Comparison of ENCODE assay signal across 7 mouse cellular contexts in genomic region chr15:79328058-79328938, GRCm38 (mm10). TPM values are rescaled to one million over a fixed set of nuclear protein-coding genes. Genes with fewer than 3 reads are reported as not detected.
DNase-seq lines count a peak whose midpoint lies in the region; ATAC-seq and TF ChIP-seq lines count a peak whose summit lies in the region.

Pla2g6 (minus strand) TSS chr15:79328390.

- TF ChIP-seq CTCF in intestine, postnatal 0 days (IDR thresholded peaks at IDR 0.05; ENCODE audit: low read depth) = 0 out of 2 replicates have a peak, but pooled peaks have one; percentile 30
- TF ChIP-seq CTCF in small intestine, adult 2 months (IDR thresholded peaks at IDR 0.05; ENCODE audit: extremely low read depth, insufficient read length, insufficient replicate concordance, low read depth, low read length) = no peak

- H3K36me3 ChIP-seq in embryonic facial prominence, embryonic 10.5 days (replicated peaks) = no peaks in the 10 kb centered on the region
- H3K36me3 ChIP-seq in intestine, postnatal 0 days (ENCODE audit: control insufficient read depth, insufficient read depth) = no peaks in the 10 kb centered on the region
- H3K36me3 ChIP-seq in midbrain, embryonic 12.5 days = no peaks in the 10 kb centered on the region
- no peaks in the 10 kb centered on the region for H3K36me3 ChIP-seq in small intestine, adult 2 months (ENCODE audit: control insufficient read depth, insufficient read depth, low read length)

- H3K27me3 ChIP-seq in embryonic facial prominence, embryonic 10.5 days (replicated peaks; ENCODE audit: low read depth, poor library complexity, severe bottlenecking) = no peaks in the 10 kb centered on the region
- H3K27me3 ChIP-seq in intestine, postnatal 0 days (replicated peaks; ENCODE audit: control insufficient read depth, insufficient read depth, low read length) = no peaks in the 10 kb centered on the region
- H3K27me3 ChIP-seq in midbrain, embryonic 12.5 days = no peaks in the 10 kb centered on the region
- H3K27me3 ChIP-seq in small intestine, adult 2 months (ENCODE audit: control insufficient read depth, insufficient read depth, low read length) = no peaks in the 10 kb centered on the region

- intact Hi-C loops in left cerebral cortex, postnatal 4 days (cut with DNase I) = no loop called here

- TF ChIP-seq POLR2A in small intestine, adult 2 months (IDR thresholded peaks at IDR 0.05; ENCODE audit: low read depth, low read length) = no peak

- peaks cover 45% of the 10 kb centered on the region for H3K4me1 ChIP-seq in embryonic facial prominence, embryonic 10.5 days
- H3K4me1 ChIP-seq in intestine, postnatal 0 days (replicated peaks; ENCODE audit: control insufficient read depth, insufficient read depth, low read length) = peaks cover 18% of the 10 kb centered on the region
- peaks cover 25% of the 10 kb centered on the region for H3K4me1 ChIP-seq in midbrain, embryonic 12.5 days
- peaks cover 30% of the 10 kb centered on the region for H3K4me1 ChIP-seq in small intestine, adult 2 months (ENCODE audit: control insufficient read depth, insufficient read depth, insufficient read length, low read length)

- peak within 1 kb of the TSS; percentile 90 for H3K27ac ChIP-seq in embryonic facial prominence, embryonic 10.5 days (replicated peaks)
- H3K27ac ChIP-seq in intestine, postnatal 0 days (ENCODE audit: low read depth, low read length) = peak within 1 kb of the TSS; percentile 96
- peak within 1 kb of the TSS; percentile 82 for H3K27ac ChIP-seq in midbrain, embryonic 12.5 days (replicated peaks)
- H3K27ac ChIP-seq in small intestine, adult 2 months (ENCODE audit: insufficient read depth, low read depth, low read length) = peak within 1 kb of the TSS; percentile 95

- H3K9me3 ChIP-seq in embryonic facial prominence, embryonic 10.5 days = no peaks in the 10 kb centered on the region
- H3K9me3 ChIP-seq in intestine, postnatal 0 days (ENCODE audit: control insufficient read depth) = no peaks in the 10 kb centered on the region
- H3K9me3 ChIP-seq in midbrain, embryonic 12.5 days = no peaks in the 10 kb centered on the region

- peak within 1 kb of the TSS; percentile 72 for H3K9ac ChIP-seq in intestine, postnatal 0 days (ENCODE audit: low read depth, low read length)
- H3K9ac ChIP-seq in midbrain, embryonic 12.5 days (replicated peaks) = peak within 1 kb of the TSS; percentile 65

- peak within 1 kb of the TSS; percentile 70 for H3K4me3 ChIP-seq in embryonic facial prominence, embryonic 10.5 days
- H3K4me3 ChIP-seq in intestine, postnatal 0 days (ENCODE audit: low read depth, low read length) = peak within 1 kb of the TSS; percentile 58
- H3K4me3 ChIP-seq in midbrain, embryonic 12.5 days = peak within 1 kb of the TSS; percentile 56
- peak within 1 kb of the TSS; percentile 75 for H3K4me3 ChIP-seq in small intestine, adult 2 months (ENCODE audit: low read depth, low read length)

- WGBS in embryonic facial prominence, embryonic 10.5 days = 4% methylated on average over 46 of the region's 46 CpGs
- WGBS in intestine, postnatal 0 days = 1% methylated on average over 46 of the region's 46 CpGs
- 4% methylated on average over 46 of the region's 46 CpGs for WGBS in midbrain, embryonic 12.5 days
- WGBS in small intestine, adult 2 months = under 1% methylated on average over 46 of the region's 46 CpGs

- peak; percentile 99 for DNase-seq in adrenal gland, postnatal 10 days
- DNase-seq in embryonic facial prominence, embryonic 10.5 days (ENCODE audit: low spot score) = peak; percentile 100
- no peak for DNase-seq in gonadal fat pad, adult 2 months (ENCODE audit: low read depth)
- DNase-seq in left cerebral cortex, postnatal 4 days = peak; percentile 100

- peak within 1 kb of the TSS; percentile 87 for H3K4me2 ChIP-seq in intestine, postnatal 0 days (replicated peaks; ENCODE audit: low read depth)
- peak within 1 kb of the TSS; percentile 74 for H3K4me2 ChIP-seq in midbrain, embryonic 12.5 days (replicated peaks)

- ATAC-seq in intestine, postnatal 0 days = peak; percentile 95
- peak; percentile 97 for ATAC-seq in midbrain, embryonic 12.5 days (ENCODE audit: low FRiP score, low read depth)

RNA-seq across cellular contexts. Expression of gene Pla2g6, which starts in this region (rescaled TPM):
- total RNA-seq in adrenal gland, postnatal 10 days (2021) = 10 to 100 TPM; 27.0 to 27.5 TPM
- polyA plus RNA-seq in embryonic facial prominence, embryonic 10.5 days (2016; fragmentation: Nextera tagmentation; extraction: Ambion mirVana) = 18.4 and 20.4 TPM in 2 replicates
- 40.8 and 44.8 TPM in 2 replicates for polyA plus RNA-seq in gonadal fat pad, adult 2 months (2012; rRNA removed)
- polyA plus RNA-seq in intestine, postnatal 0 days (2015; fragmentation: Nextera tagmentation; extraction: Ambion mirVana) = 17.4 and 22.1 TPM in 2 replicates
- 10 to 100 TPM; 24.5 to 25.6 TPM for total RNA-seq in left cerebral cortex, postnatal 4 days (2021)
- polyA plus RNA-seq in midbrain, embryonic 12.5 days (2016; fragmentation: Nextera tagmentation; extraction: Ambion mirVana) = 35.4 and 37.1 TPM in 2 replicates
- polyA plus RNA-seq in small intestine, adult 2 months (2012; rRNA removed) = 24.1 and 40.2 TPM in 2 replicates
